ENCODE assay signal across 11 mouse cellular contexts in the genomic region with DNA sequence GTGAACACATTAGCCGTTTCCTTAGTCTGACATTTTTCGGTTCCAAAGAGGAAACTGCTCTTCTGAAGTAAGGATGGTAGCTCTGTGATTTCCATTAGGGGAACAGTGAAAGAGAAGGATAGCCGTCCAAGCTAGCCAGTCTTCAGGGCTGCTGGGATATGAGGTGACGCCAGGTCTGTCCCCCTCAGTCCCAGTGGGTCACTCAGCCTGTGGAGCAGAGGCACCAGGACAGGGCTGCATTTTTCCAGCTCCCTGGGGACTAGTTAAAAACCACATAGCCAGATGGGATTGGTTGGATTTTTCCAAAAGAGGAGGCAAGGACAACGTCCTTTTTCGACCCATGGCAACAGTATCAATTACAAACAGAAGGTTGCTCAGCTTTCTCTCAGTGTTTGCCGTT. TPM values are rescaled to one million over a fixed set of nuclear protein-coding genes. Genes with fewer than 3 reads are reported as not detected.
DNase-seq lines count a peak whose midpoint lies in the region; ATAC-seq lines count a peak whose summit lies in the region.
"Had no signal": no experiment of that assay in that cellular context is flagged by ENCODE, and none has a peak within 500 bp of the region (broad histone marks: within the 10 kb centered on the region; RNA-seq: fewer than 3 reads in every experiment).

No protein-coding gene starts in this region.

- H3K27ac ChIP-seq in heart, embryonic 10.5 days, result no peak overlapping the region
- peak overlapping the region; percentile 27; the same call in 1 of the 2 replicates for H3K27ac ChIP-seq in limb, embryonic 10.5 days
- no peak overlapping the region for H3K27ac ChIP-seq in forebrain, embryonic 11.5 days (ENCODE audit: low read depth, low read length)
- H3K27ac ChIP-seq: hindbrain, embryonic 15.5 days had no signal

- H3K4me1 ChIP-seq in heart, embryonic 10.5 days, result no peaks in the 10 kb centered on the region
- H3K4me1 ChIP-seq in limb, embryonic 10.5 days, result peaks cover 9% of the 10 kb centered on the region; the same call in 1 of the 2 replicates
- H3K4me1 ChIP-seq in forebrain, embryonic 11.5 days (replicated peaks; ENCODE audit: control insufficient read depth, insufficient read depth, low read length), result no peaks in the 10 kb centered on the region
- H3K4me1 ChIP-seq: hindbrain, embryonic 15.5 days had no signal

- no peak overlapping the region for H3K4me2 ChIP-seq in forebrain, embryonic 11.5 days (ENCODE audit: low read depth, low read length, severe bottlenecking)
- H3K4me2 ChIP-seq: hindbrain, embryonic 15.5 days had no signal

- H3K9ac ChIP-seq in forebrain, embryonic 11.5 days (ENCODE audit: low read length), result no peak overlapping the region
- H3K9ac ChIP-seq: hindbrain, embryonic 15.5 days had no signal

- H3K9me3 ChIP-seq in heart, embryonic 10.5 days, result no peaks in the 10 kb centered on the region
- no peaks in the 10 kb centered on the region for H3K9me3 ChIP-seq in limb, embryonic 10.5 days (replicated peaks)
- no peaks in the 10 kb centered on the region for H3K9me3 ChIP-seq in forebrain, embryonic 11.5 days (ENCODE audit: control insufficient read depth, low read length)
- H3K9me3 ChIP-seq: hindbrain, embryonic 15.5 days had no signal

- no peaks in the 10 kb centered on the region for H3K36me3 ChIP-seq in heart, embryonic 10.5 days
- no peaks in the 10 kb centered on the region for H3K36me3 ChIP-seq in limb, embryonic 10.5 days
- no peaks in the 10 kb centered on the region for H3K36me3 ChIP-seq in forebrain, embryonic 11.5 days (ENCODE audit: control insufficient read depth, insufficient read depth, low read length)
- H3K36me3 ChIP-seq: hindbrain, embryonic 15.5 days had no signal

- no peaks in the 10 kb centered on the region for H3K27me3 ChIP-seq in heart, embryonic 10.5 days (ENCODE audit: insufficient read depth, poor library complexity, severe bottlenecking)
- H3K27me3 ChIP-seq in limb, embryonic 10.5 days (ENCODE audit: low read depth, poor library complexity, severe bottlenecking), result no peaks in the 10 kb centered on the region
- H3K27me3 ChIP-seq in forebrain, embryonic 11.5 days (ENCODE audit: control insufficient read depth, insufficient read depth, low read length), result no peaks in the 10 kb centered on the region
- H3K27me3 ChIP-seq: hindbrain, embryonic 15.5 days had no signal

- ATAC-seq in forebrain, embryonic 11.5 days (replicated peaks; ENCODE audit: low FRiP score), result no peak
- no peak for ATAC-seq in inflammation-experienced regulatory T-cells, adult 6 months

- DNase-seq in heart, adult 11 months, result peak; percentile 98
- DNase-seq in heart, embryonic 10.5 days (ENCODE audit: low spot score), result no peak
- peak; percentile 77 for DNase-seq in gastrocnemius, postnatal 25 days
- DNase-seq in heart, postnatal 4 days, result peak; percentile 58
- no peak for DNase-seq in limb, embryonic 10.5 days (ENCODE audit: low spot score)
- DNase-seq in cerebellum, adult 8-10 months, result no peak
- DNase-seq in forebrain, embryonic 11.5 days (ENCODE audit: low spot score), result no peak
- DNase-seq: cerebellum, adult 11-12 months had no signal

- no peak overlapping the region for H3K4me3 ChIP-seq in heart, embryonic 10.5 days
- H3K4me3 ChIP-seq in limb, embryonic 10.5 days, result no peak overlapping the region
- no peak overlapping the region for H3K4me3 ChIP-seq in forebrain, embryonic 11.5 days (ENCODE audit: low read depth, low read length)
- H3K4me3 ChIP-seq: hindbrain, embryonic 15.5 days had no signal

- 68% methylated on average over 7 of the region's 7 CpGs for WGBS in heart, embryonic 10.5 days
- WGBS in limb, embryonic 10.5 days, result 75% methylated on average over 7 of the region's 7 CpGs
- 81% methylated on average over 7 of the region's 7 CpGs for WGBS in forebrain, embryonic 11.5 days

RNA-seq across cellular contexts. Expression of gene Filip1l, which starts 25.9 kb away (rescaled TPM):
- 16.0 and 20.3 TPM in 2 replicates for polyA plus RNA-seq in heart, embryonic 10.5 days (2016; fragmentation: Nextera tagmentation; extraction: Ambion mirVana)
- total RNA-seq in gastrocnemius, postnatal 25 days (2021), result 10 to 100 TPM; 44.0 to 45.9 TPM
- total RNA-seq in heart, postnatal 4 days (2021), result 10 to 100 TPM; 61.2 to 63.6 TPM
- polyA plus RNA-seq in limb, embryonic 10.5 days (2016; fragmentation: Nextera tagmentation; extraction: Ambion mirVana), result 10.7 and 14.4 TPM in 2 replicates
- polyA plus RNA-seq in forebrain, embryonic 11.5 days (2014; fragmentation: Nextera tagmentation; extraction: Ambion mirVana), result 8.1 and 10.0 TPM in 2 replicates
- 10 to 100 TPM in 2 of 3 experiments, 1 to 10 TPM in 1; 7.9 to 20.4 (median 17.6) TPM for polyA plus RNA-seq in inflammation-experienced regulatory T-cells, adult 6 months (2017; shearing (Covaris generic))

RNA-seq across cellular contexts. Expression of gene Tmem30c, which starts 34.3 kb away (rescaled TPM):
- polyA plus RNA-seq in heart, embryonic 10.5 days (2016; fragmentation: Nextera tagmentation; extraction: Ambion mirVana), result not detected in 2 replicates
- not detected for total RNA-seq in gastrocnemius, postnatal 25 days (2021)
- not detected for total RNA-seq in heart, postnatal 4 days (2021)
- 0.10 and 0.19 TPM in 2 replicates for polyA plus RNA-seq in limb, embryonic 10.5 days (2016; fragmentation: Nextera tagmentation; extraction: Ambion mirVana)
- polyA plus RNA-seq in forebrain, embryonic 11.5 days (2014; fragmentation: Nextera tagmentation; extraction: Ambion mirVana), result 0.24 TPM in 1 of 2 replicates, not detected in the other
- under 1 TPM in 1 of 3 experiments, not detected in 2; 0.11 TPM for polyA plus RNA-seq in inflammation-experienced regulatory T-cells, adult 6 months (2017; shearing (Covaris generic))
- polyA plus RNA-seq: liver, embryonic 16.5 days had no signal

Comparison
In these comparisons a context has a peak if more than half of its experiments do, and no peak if none do; other contexts are left out.
1. DNase-seq: peak in heart, adult 11 months (single experiment), gastrocnemius, postnatal 25 days (single experiment) and heart, postnatal 4 days (single experiment); none in heart, embryonic 10.5 days (single experiment), limb, embryonic 10.5 days (single experiment), cerebellum, adult 8-10 months (single experiment) and forebrain, embryonic 11.5 days (single experiment).